Mouse (Mus musculus) thymus, adult 2 months (tissue): ENCODE data around the gene Mex3b. TPM values are rescaled to one million over a fixed set of nuclear protein-coding genes. Genes with fewer than 3 reads are reported as not detected.

Source experiments
- DNase-seq: peaks from one replicate; pipeline ENCODE4 v3.0.0; 2021
- H3K27ac ChIP-seq: fragments of 200-500 bp; 2 replicates; pipeline ENCODE4 v1.5.1; 2012; ENCODE audit warnings: low read length, control low read depth; ENCODE audit not compliant: control insufficient read depth, insufficient read depth
- H3K27me3 ChIP-seq: fragments of 200-500 bp; 2 replicates; pipeline ENCODE4 v1.6.1; 2012; ENCODE audit warnings: mild to moderate bottlenecking, low read length, moderate library complexity, mixed read lengths; ENCODE audit not compliant: control insufficient read depth, insufficient read depth
- H3K36me3 ChIP-seq: fragments of 200-500 bp; 2 replicates; pipeline ENCODE4 v1.6.1; 2012; ENCODE audit warnings: mild to moderate bottlenecking, low read length, moderate library complexity; ENCODE audit not compliant: control insufficient read depth, insufficient read depth
- H3K4me1 ChIP-seq: fragments of 200-500 bp; replicated peaks from 2 replicates; pipeline ENCODE4 v1.6.1; 2012; ENCODE audit warnings: low read length; ENCODE audit not compliant: control insufficient read depth, insufficient read depth
- H3K4me3 ChIP-seq: fragments of 200-500 bp; 2 replicates; pipeline ENCODE4 v1.5.1; 2012; ENCODE audit warnings: mild to moderate bottlenecking, low read length, control low read depth, moderate library complexity; ENCODE audit not compliant: control insufficient read depth, insufficient read depth
- CTCF ChIP-seq: fragments of 200-500 bp; IDR thresholded peaks from 2 replicates; pipeline ENCODE4 v1.5.1; 2012; ENCODE audit warnings: mild to moderate bottlenecking, control low read depth, low read length, moderate library complexity, borderline replicate concordance; ENCODE audit not compliant: control insufficient read depth, poor library complexity, insufficient read depth; ENCODE audit errors: extremely low read depth
- POLR2A ChIP-seq: fragments of 200-500 bp; IDR thresholded peaks from 2 replicates; pipeline ENCODE4 v1.6.1; 2012; ENCODE audit warnings: mild to moderate bottlenecking, low read length, control low read depth, moderate library complexity; ENCODE audit not compliant: control insufficient read depth, poor library complexity, insufficient read depth; ENCODE audit errors: extremely low read depth
- WGBS: fragments of 180-500 bp; shearing (Covaris S2); methylation state at CpG from one replicate; pipeline ENCODE4 v1.1.7; 2018; 5-methylcytosine and 5-hydroxymethylcytosine counted together
- polyA plus RNA-seq: library from polyadenylated mRNA; depleted of rRNA; stranded (reverse); fragments of >200 nt; gene quantifications from 2 replicates; pipeline ENCODE4 v1.2.3, GENCODE M21; 2012

The Mex3b gene
- polyA plus RNA-seq, 1 experiment: 77.1 TPM

DNA sequence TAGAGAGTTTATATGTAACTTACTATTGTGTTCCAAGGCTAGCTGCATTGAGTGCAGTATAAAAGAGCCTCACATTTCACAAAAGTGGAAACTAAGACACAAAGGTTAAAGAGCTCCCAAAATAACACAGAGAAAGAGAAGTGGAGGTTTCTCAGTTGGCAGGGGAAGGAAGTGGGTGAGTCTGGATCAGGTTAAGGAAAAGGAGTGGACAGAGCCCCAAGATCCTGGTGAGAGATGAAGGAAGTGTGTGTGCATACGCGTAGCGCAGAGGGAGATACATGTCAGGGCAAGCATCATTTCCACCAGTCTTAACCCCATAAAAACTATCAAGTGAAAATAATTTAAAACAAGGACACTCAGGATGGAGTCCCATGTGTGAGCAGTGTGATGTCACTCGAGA, 15.5 kb upstream of the Mex3b start:
- Histone ChIP-seq H3K27me3 (no peaks in the 10 kb centered on the region), H3K4me3 (no peak overlapping the region), H3K27ac (no peak overlapping the region), H3K4me1 (no peaks in the 10 kb centered on the region), H3K36me3 (no peaks in the 10 kb centered on the region)
- no peak for DNase-seq
- TF ChIP-seq CTCF (no peak), POLR2A (no peak)
- 67% methylated on average over 4 of the region's 4 CpGs for WGBS

GRCm38 (mm10) chr7:82854195-82854766, 12.9 kb upstream of the Mex3b start:
- WGBS: over 99% methylated on average over 3 of the region's 3 CpGs
- Histone ChIP-seq H3K27me3 (no peaks in the 10 kb centered on the region), H3K27ac (no peak overlapping the region), H3K4me1 (no peaks in the 10 kb centered on the region), H3K36me3 (no peaks in the 10 kb centered on the region), H3K4me3 (no peak overlapping the region)
- TF ChIP-seq POLR2A (no peak), CTCF (no peak)
- no peak for DNase-seq

DNA sequence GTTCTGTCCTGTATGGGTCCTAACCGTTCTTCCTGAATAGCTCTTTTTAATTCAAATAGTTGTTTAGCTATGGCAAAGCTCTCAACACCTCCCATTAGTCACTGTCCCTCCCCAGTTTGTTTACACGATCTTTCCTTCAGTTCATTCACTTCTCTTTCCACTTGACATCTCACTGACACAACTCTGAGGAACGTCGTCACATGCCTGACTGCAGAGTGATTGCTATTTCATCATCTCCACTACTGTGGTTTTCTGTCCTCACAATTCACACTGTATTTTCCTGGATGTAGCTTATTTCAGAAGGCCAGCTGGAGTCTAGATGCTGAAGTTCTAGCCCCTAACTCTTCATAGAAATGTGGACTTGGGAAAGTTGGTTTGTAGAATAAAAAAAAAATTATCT, 8.5 kb upstream of the Mex3b start:
- no peak overlapping the region for H3K27ac ChIP-seq
- no peaks in the 10 kb centered on the region for H3K27me3 ChIP-seq
- H3K36me3 ChIP-seq: no peaks in the 10 kb centered on the region
- TF ChIP-seq POLR2A (no peak), CTCF (no peak)
- no peak for DNase-seq
- H3K4me1 ChIP-seq: no peaks in the 10 kb centered on the region
- 83% methylated on average over 4 of the region's 4 CpGs for whole genome bisulfite sequencing
- H3K4me3 ChIP-seq: no peak overlapping the region

DNA sequence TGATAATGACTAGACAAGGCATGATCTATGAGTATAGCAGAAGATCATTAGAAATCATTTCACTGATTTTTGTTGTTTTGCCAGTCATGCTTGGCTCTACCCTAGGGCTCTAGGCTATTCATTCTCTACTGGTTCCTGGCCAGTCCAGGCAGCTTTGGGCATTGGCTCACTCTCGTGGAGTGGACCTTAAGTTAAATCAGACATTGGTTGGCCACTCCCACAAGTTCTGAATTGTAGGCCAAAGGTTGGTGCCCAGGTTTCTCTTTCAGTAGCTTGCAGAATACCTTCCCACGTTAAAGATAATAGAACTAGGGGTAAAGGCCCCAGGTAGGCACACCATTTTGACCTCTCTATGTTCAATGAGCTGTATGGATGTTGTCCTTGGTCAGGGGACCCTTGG, 6.5 kb upstream of the Mex3b start:
- no peak for TF ChIP-seq CTCF
- Histone ChIP-seq H3K27me3 (no peaks in the 10 kb centered on the region), H3K36me3 (no peaks in the 10 kb centered on the region), H3K4me3 (no peak overlapping the region), H3K4me1 (peaks cover 6% of the 10 kb centered on the region; the same call in 1 of the 2 replicates), H3K27ac (no peak overlapping the region)
- WGBS: 79% methylated on average over 2 of the region's 2 CpGs
- DNase-seq: no peak

DNA sequence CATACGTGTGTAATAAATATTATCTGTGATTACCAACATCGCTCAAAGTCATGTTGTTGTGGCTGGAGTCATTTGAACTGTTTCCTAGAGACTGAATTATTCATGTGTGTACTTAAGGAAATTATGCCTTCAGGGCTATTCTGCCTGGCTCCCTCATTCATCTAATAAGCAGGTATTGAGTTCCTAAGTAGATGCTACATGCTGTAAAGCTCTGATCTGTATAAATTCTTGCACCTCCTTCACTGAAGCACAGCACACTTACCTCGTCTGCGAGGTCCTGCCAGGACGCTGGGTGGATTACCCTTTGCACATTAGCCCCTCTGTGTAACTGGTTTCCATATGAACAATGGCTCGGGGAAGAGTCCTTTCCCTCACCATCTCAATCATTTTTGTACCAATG, 3.8 kb upstream of the Mex3b start:
- Histone ChIP-seq H3K4me3 (no peak overlapping the region), H3K27ac (no peak overlapping the region), H3K36me3 (no peaks in the 10 kb centered on the region), H3K4me1 (peaks cover 6% of the 10 kb centered on the region; the same call in 1 of the 2 replicates), H3K27me3 (no peaks in the 10 kb centered on the region)
- no peak for DNase-seq
- WGBS: 96% methylated on average over 6 of the region's 6 CpGs
- TF ChIP-seq POLR2A: no peak
- TF ChIP-seq CTCF: no peak

GRCm38 (mm10) chr7:82864260-82864990, 2.7 kb upstream of the Mex3b start:
- WGBS: 88% methylated on average over 8 of the region's 8 CpGs

More at GRCm38 (mm10) chr7:82864260-82864990, 2.7 kb upstream of the Mex3b start:
- H3K4me1 ChIP-seq: peaks cover 13% of the 10 kb centered on the region
- H3K27me3 ChIP-seq: no peaks in the 10 kb centered on the region
- 0 out of 2 replicates have a peak, but pooled peaks cover 2% of the 10 kb centered on the region for H3K36me3 ChIP-seq
- TF ChIP-seq POLR2A (no peak), CTCF (no peak)
- no peak for DNase-seq
- H3K4me3 ChIP-seq: no peak overlapping the region
- no peak overlapping the region for H3K27ac ChIP-seq
